Mouse (Mus musculus): Measurements from ENCODE around the gene Ppp1r1b.

DNA sequence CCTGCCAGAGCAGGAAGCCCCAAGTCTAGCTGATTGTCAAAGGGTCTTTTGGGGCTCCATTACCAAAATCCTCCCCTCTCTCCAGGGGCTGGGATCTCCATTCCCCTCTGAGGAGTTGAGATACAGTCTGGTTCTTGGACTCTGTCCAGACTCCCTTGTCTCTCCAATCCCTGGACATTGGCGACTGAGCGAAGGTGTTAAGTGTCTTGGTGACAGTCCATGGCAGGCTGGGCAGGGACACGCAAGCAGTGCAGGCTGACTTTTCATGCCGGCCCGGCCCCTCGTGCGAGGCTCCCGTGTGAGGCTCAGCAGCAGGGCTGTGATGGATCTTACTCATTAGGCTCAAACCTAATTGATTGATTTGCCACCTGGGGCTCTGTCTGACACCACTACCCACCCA lies 26.1 kb downstream of the Ppp1r1b start:
- TF ChIP-seq GATA1 (IDR thresholded peaks at IDR 0.05; ENCODE audit: low read length) (no peak), TAL1 (IDR thresholded peaks at IDR 0.05; ENCODE audit: low read length) (no peak)

Data from erythroblast, embryonic 14.5 days (primary cell).